In genomic region chr13:99216005-99216404, GRCm38 (mm10) we compare ENCODE assay signal across 18 mouse cellular contexts.
"Had no signal": no experiment of that assay in that cellular context is flagged by ENCODE, and none has a peak within 500 bp of the region (broad histone marks: within the 10 kb centered on the region; RNA-seq: fewer than 3 reads in every experiment).

No protein-coding gene starts in this region.

- H3K4me1 ChIP-seq: neural tube, embryonic 13.5 days; neural tube, embryonic 15.5 days; stomach, embryonic 15.5 days had no signal

- H3K4me3 ChIP-seq: midbrain, embryonic 10.5 days; myocyte; neural tube, embryonic 13.5 days; neural tube, embryonic 15.5 days; stomach, embryonic 15.5 days had no signal

- H3K27ac ChIP-seq: midbrain, embryonic 10.5 days; neural tube, embryonic 13.5 days; neural tube, embryonic 15.5 days; stomach, embryonic 15.5 days; stomach, postnatal 0 days had no signal

- H3K9me3 ChIP-seq: neural tube, embryonic 13.5 days; neural tube, embryonic 15.5 days; stomach, embryonic 15.5 days had no signal

- ATAC-seq: midbrain, embryonic 16.5 days had no signal

- H3K4me2 ChIP-seq: lung, embryonic 14.5 days; neural tube, embryonic 13.5 days; neural tube, embryonic 15.5 days; stomach, embryonic 15.5 days had no signal

- H3K27me3 ChIP-seq: neural tube, embryonic 13.5 days; neural tube, embryonic 15.5 days; stomach, embryonic 15.5 days had no signal

- H3K36me3 ChIP-seq: midbrain, embryonic 10.5 days; neural tube, embryonic 13.5 days; neural tube, embryonic 15.5 days; stomach, embryonic 15.5 days had no signal

- H3K9ac ChIP-seq: lung, embryonic 14.5 days; neural tube, embryonic 13.5 days; neural tube, embryonic 15.5 days; stomach, embryonic 15.5 days had no signal

- DNase-seq: lung, adult 18-20 months; lung, embryonic 14.5 days; lung, postnatal 10 days; lung, postnatal 4 days; midbrain, embryonic 14.5 days; retina, postnatal 1 day; right cerebral cortex, adult 18-20 months; right cerebral cortex, postnatal 14 days; thymus, adult 2 months; thymus, postnatal 25 days; thymus, postnatal 4 days had no signal
